Mouse (Mus musculus): Measurements from ENCODE around the gene Phox2a. TPM values are rescaled to one million over a fixed set of nuclear protein-coding genes. Genes with fewer than 3 reads are reported as not detected.

Gene Phox2a
- total and polyA plus RNA-seq, 3 experiments = not detected

DNA sequence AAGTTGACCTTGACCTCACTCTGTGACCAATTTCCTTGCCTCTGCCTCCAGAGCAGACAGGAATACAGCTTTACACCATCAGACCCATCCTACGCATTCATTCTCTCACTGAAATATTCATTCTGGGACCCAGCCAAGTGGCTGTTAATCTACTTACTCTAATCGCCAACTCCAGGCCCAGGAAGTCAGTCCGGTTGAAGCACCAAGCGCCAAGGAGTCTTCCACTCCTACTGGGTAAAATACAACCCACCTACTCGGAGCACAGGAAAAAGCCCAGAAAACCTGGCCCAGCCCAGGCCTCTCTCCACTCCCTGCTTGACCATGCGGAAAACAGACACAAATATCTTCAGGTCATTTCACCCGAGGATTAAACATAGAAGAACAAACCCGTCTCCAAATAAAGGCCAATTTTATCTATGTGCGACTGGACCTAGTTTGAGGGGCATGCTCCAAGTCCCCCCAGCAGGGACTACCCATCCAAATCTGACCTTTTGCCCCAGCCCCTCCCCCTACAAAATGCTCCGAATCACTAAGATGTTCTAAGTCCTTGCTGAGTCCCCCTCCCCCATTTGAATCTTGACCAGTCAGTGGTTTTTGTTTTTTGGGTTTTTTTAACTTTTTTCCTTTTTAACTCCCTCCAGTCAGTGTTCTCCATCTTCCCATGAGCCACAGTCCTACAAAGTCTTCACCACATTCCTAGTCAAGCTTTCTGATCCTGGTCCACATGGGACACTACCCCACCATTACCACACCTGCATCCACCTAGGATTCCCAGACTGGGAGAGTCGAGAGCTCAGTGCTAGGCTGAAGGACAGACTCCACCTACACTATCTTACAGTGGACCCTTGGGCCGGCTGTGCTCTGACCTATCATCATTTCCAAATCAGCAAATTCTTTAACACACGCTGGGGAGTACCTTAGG lies 50.4 kb downstream of the Phox2a start:
- no peaks in the 10 kb centered on the region for H3K36me3 ChIP-seq (ENCODE audit: control insufficient read depth in 1 of 2, insufficient read depth in 2 of 2, low read length in 2 of 2)
- no peak for DNase-seq (ENCODE audit: low read depth, low spot score)
- H3K9ac ChIP-seq (ENCODE audit: control insufficient read depth, low read depth, low read length, poor library complexity, severe bottlenecking) = no peak overlapping the region
- no peak overlapping the region for H3K4me3 ChIP-seq (ENCODE audit: control insufficient read depth in 1 of 2, insufficient read depth in 1 of 2, low read depth in 2 of 2, low read length in 2 of 2)
- H3K4me1 ChIP-seq (ENCODE audit: control insufficient read depth in 1 of 2, insufficient read depth in 2 of 2, low read length in 2 of 2) = no peaks in the 10 kb centered on the region
- H3K27ac ChIP-seq (ENCODE audit: control insufficient read depth, low read depth, low read length) = no peak overlapping the region
- H3K27me3 ChIP-seq (ENCODE audit: control insufficient read depth in 1 of 2, insufficient read depth in 2 of 2, low read length in 2 of 2) = no peaks in the 10 kb centered on the region; a peak in 1 of 4 replicates
- no peaks in the 10 kb centered on the region for H3K9me3 ChIP-seq (replicated peaks; ENCODE audit: insufficient read depth, low read length)
- H3K79me2 ChIP-seq (ENCODE audit: control insufficient read depth, insufficient read depth, low read length, poor library complexity) = no peaks in the 10 kb centered on the region
- TF ChIP-seq CHD2 (IDR thresholded peaks at IDR 0.05; ENCODE audit: low read length) = no peak
- TF ChIP-seq POLR2AphosphoS2 (IDR thresholded peaks at IDR 0.05; ENCODE audit: low read length) = no peak
- no peak for TF ChIP-seq TAL1 (IDR thresholded peaks at IDR 0.05; ENCODE audit: low read length)
- no peak for TF ChIP-seq TCF12 (IDR thresholded peaks at IDR 0.05; ENCODE audit: low read depth, low read length)
- TF ChIP-seq MAZ (IDR thresholded peaks at IDR 0.05; ENCODE audit: low read depth, low read length) = no peak
- no peak for TF ChIP-seq TBP (IDR thresholded peaks at IDR 0.05; ENCODE audit: low read depth, low read length)
- no peak for TF ChIP-seq USF2 (IDR thresholded peaks at IDR 0.05; ENCODE audit: borderline replicate concordance in 1 of 2, insufficient read depth in 1 of 2, low read depth in 1 of 2, low read length in 2 of 2)
- TF ChIP-seq SMC3 (IDR thresholded peaks at IDR 0.05; ENCODE audit: low read depth, low read length) = no peak
- TF ChIP-seq KAT2A (conservative IDR thresholded peaks at IDR 0.05; ENCODE audit: low read depth, low read length) = no peak
- TF ChIP-seq ELF1 (IDR thresholded peaks at IDR 0.05; ENCODE audit: low read depth, low read length) = no peak
- TF ChIP-seq BHLHE40 (IDR thresholded peaks at IDR 0.05; ENCODE audit: borderline replicate concordance, low read depth, low read length) = no peak
- TF ChIP-seq ZKSCAN1 (IDR thresholded peaks at IDR 0.05; ENCODE audit: low read depth, low read length) = no peak
- no peak for TF ChIP-seq POLR2A (IDR thresholded peaks at IDR 0.05; ENCODE audit: control insufficient read depth in 1 of 2, insufficient read depth in 1 of 2, low read depth in 1 of 2, low read length in 2 of 2, poor library complexity in 1 of 2)
- TF ChIP-seq ZMIZ1 (IDR thresholded peaks at IDR 0.05; ENCODE audit: low read depth, low read length) = no peak
- no peak for TF ChIP-seq MYC (IDR thresholded peaks at IDR 0.05; ENCODE audit: low read depth, low read length)
- TF ChIP-seq GABPA (IDR thresholded peaks at IDR 0.05; ENCODE audit: low read depth, low read length) = no peak
- TF ChIP-seq SIN3A (IDR thresholded peaks at IDR 0.05; ENCODE audit: low read length) = no peak
- no peak for TF ChIP-seq MEF2A (IDR thresholded peaks at IDR 0.05; ENCODE audit: extremely low read depth, insufficient replicate concordance, low read depth, low read length, poor library complexity, severe bottlenecking)

DNA sequence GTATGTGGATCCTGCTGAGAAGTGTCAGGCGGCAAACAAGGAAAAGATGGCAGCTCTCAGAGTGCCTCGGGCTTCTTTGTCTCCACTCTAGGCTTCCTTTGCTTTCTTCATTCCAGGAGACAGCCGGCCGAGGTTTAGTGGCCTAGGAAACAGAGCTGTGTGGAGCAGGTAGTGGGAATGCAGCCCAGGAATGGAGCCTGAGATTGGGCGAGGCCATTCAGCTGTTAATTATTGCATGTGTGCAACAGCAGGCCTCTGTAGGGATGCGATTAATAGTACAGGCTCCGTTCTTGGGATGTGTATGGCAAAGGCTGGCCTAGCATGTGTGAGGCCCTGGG lies 51.0 kb downstream of the Phox2a start:
- no peak overlapping the region for H3K9ac ChIP-seq (ENCODE audit: control insufficient read depth, low read depth, low read length, poor library complexity, severe bottlenecking)
- TF ChIP-seq UBTF (IDR thresholded peaks at IDR 0.05; ENCODE audit: borderline replicate concordance, insufficient read depth, low read depth, low read length) = no peak
- TF ChIP-seq POLR2AphosphoS2 (IDR thresholded peaks at IDR 0.05; ENCODE audit: low read length) = no peak
- TF ChIP-seq RAD21 (IDR thresholded peaks at IDR 0.05; ENCODE audit: low read depth, low read length) = no peak
- no peak for TF ChIP-seq NRF1 (IDR thresholded peaks at IDR 0.05; ENCODE audit: insufficient read depth, low read depth, low read length, poor library complexity, severe bottlenecking)
- TF ChIP-seq KAT2A (conservative IDR thresholded peaks at IDR 0.05; ENCODE audit: low read depth, low read length) = no peak
- no peak for DNase-seq (ENCODE audit: low read depth, low spot score)

More for the DNA sequence above, 51.0 kb downstream of the Phox2a start:
- H3K4me3 ChIP-seq (ENCODE audit: control insufficient read depth in 1 of 2, insufficient read depth in 1 of 2, low read depth in 2 of 2, low read length in 2 of 2) = no peak overlapping the region
- no peaks in the 10 kb centered on the region for H3K9me3 ChIP-seq (replicated peaks; ENCODE audit: insufficient read depth, low read length)
- no peaks in the 10 kb centered on the region for H3K4me1 ChIP-seq (ENCODE audit: control insufficient read depth in 1 of 2, insufficient read depth in 2 of 2, low read length in 2 of 2)
- H3K27ac ChIP-seq (ENCODE audit: control insufficient read depth, low read depth, low read length) = no peak overlapping the region
- H3K27me3 ChIP-seq (ENCODE audit: control insufficient read depth in 1 of 2, insufficient read depth in 2 of 2, low read length in 2 of 2) = no peaks in the 10 kb centered on the region; a peak in 1 of 4 replicates
- H3K79me2 ChIP-seq (ENCODE audit: control insufficient read depth, insufficient read depth, low read length, poor library complexity) = no peaks in the 10 kb centered on the region
- H3K36me3 ChIP-seq (ENCODE audit: control insufficient read depth in 1 of 2, insufficient read depth in 2 of 2, low read length in 2 of 2) = no peaks in the 10 kb centered on the region
